Mouse (Mus musculus) layer of hippocampus, adult 2 months (tissue): ENCODE data around the gene Myrf. TPM values are rescaled to one million over a fixed set of nuclear protein-coding genes. Genes with fewer than 3 reads are reported as not detected.

ENCODE experiments used
- DNase-seq, 2 experiments: peaks; one replicate each; pipeline ENCODE4 v3.0.0; 2022; ENCODE audit warnings: low spot score in 2 of 2
- H3K27ac ChIP-seq: fragments of 200-600 bp; 2 replicates; pipeline ENCODE4 v1.8.1; 2022
- H3K4me3 ChIP-seq: fragments of 200-600 bp; 2 replicates; pipeline ENCODE4 v1.8.1; 2022; ENCODE audit warnings: mild to moderate bottlenecking
- CTCF ChIP-seq: fragments of 200-600 bp; conservative IDR thresholded peaks from 2 replicates; pipeline ENCODE4 v1.8.1; 2022; ENCODE audit warnings: antibody characterized with exemption, mild to moderate bottlenecking, moderate library complexity
- long read RNA-seq, 2 experiments: library from polyadenylated mRNA; stranded (forward); transcript quantifications; one replicate each; pipeline ENCODE4 v2.0.0; 2021; ENCODE audit warnings: borderline mapping rate in 2 of 2
- total RNA-seq, 2 experiments: library from RNA; stranded (reverse); gene quantifications; 2 replicates each; pipeline ENCODE4 v1.2.3; 2021

Myrf gene
- total RNA-seq: 10 to 100 TPM; 27.0 to 27.8 TPM
- long read RNA-seq, experiment 1, partial matches to known transcripts: 15 of 23 reads
- long read RNA-seq, experiment 1, other reads (novel, unspliced or antisense): 8 of 23 reads
- long read RNA-seq, experiment 2, full-length matches to known transcripts: 1 of 22 reads
- long read RNA-seq, experiment 2, partial matches to known transcripts: 14 of 22 reads
- long read RNA-seq, experiment 2, other reads (novel, unspliced or antisense): 7 of 22 reads

DNA sequence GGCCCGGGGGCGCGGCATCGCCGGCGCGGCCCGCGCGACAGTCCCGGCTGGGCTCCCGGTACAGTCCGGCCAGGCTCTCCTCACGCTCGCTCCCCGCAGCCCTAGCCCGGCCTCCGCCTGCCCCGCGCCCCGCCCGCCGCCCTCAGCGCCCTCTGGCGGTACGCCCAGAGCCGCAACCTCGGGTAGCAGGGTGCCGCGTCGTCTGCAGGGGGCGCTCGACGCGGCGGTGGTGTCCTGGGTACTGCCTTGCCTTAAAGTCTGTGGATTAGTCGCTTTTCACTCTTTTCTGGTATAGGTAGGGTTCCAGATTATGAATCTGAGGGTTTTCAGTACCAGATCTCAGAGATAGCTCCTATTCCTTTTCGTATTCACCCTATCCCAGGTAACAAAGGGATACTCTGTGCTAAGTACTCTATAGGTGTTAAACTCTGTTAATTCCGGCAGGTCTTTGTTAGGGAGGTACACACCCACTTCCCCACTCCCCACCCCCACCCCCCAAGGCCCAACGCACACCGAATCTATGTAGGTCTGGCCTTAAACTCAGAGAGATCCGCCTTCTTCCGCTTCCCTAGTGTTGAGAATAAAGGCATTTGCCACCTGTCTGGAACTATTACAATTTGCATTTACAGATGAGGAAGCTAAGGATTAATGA is at the start of gene Myrf:
Myrf (minus strand) TSS at position 95 of the 652 bp plus-strand sequence.
- DNase-seq: peak; percentile 56 to 85
- peak within 1 kb of the TSS; percentile 75 for H3K27ac ChIP-seq
- TF ChIP-seq CTCF: peak; percentile 97

GRCm38 (mm10) chr19:10289609-10290150 is 49.1 kb upstream of the Myrf start:
- DNase-seq: no peak
- peak overlapping the region; percentile 96 for H3K27ac ChIP-seq
- TF ChIP-seq CTCF: no peak
- H3K4me3 ChIP-seq: no peak overlapping the region; the same call in 1 of the 2 replicates

More for the DNA sequence above, at the start of gene Myrf:
- peak within 1 kb of the TSS; percentile 53 for H3K4me3 ChIP-seq

GRCm38 (mm10) chr19:10288125-10289040 is 47.8 kb upstream of the Myrf start:
- peak in 1 of 2 experiments; percentile 59 for DNase-seq
- Histone ChIP-seq H3K27ac (peak overlapping the region; percentile 96), H3K4me3 (no peak overlapping the region)
- no peak for TF ChIP-seq CTCF

GRCm38 (mm10) chr19:10286458-10286872 is 45.9 kb upstream of the Myrf start:
- Histone ChIP-seq H3K4me3 (no peak overlapping the region), H3K27ac (peak overlapping the region; percentile 96)
- 0 out of 2 replicates have a peak, but pooled peaks have one; percentile 17 for TF ChIP-seq CTCF
- no peak for DNase-seq

- Histone ChIP-seq H3K27ac (peak overlapping the region; percentile 80), H3K4me3 (no peak overlapping the region)
- TF ChIP-seq CTCF: no peak
- DNase-seq: no peak
These were observed 40.4 kb upstream of the Myrf start for GRCm38 (mm10) chr19:10280771-10281540.

DNA sequence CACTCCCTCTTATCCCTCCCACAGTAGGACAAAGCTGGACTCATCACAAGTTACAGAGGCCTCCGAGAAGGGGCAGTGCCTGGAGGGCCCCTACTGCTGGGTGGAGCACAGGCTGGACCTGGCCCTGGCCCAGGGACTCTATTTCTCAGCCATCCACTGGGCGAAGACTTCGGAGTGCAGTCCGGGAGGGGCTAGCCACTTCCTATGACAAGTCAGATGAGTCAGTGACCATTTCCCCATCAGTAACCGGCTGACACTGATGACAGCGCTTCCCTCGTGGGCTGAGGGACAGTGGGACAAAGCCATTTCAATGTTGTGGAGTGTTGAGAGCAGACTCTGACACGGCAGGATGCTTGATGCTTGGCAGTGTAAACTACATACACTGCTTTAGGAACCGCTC is 39.1 kb upstream of the Myrf start:
- no peak for DNase-seq
- no peak overlapping the region for H3K4me3 ChIP-seq
- no peak for TF ChIP-seq CTCF
- peak overlapping the region; percentile 89; the same call in 1 of the 2 replicates for H3K27ac ChIP-seq

GRCm38 (mm10) chr19:10278669-10279324 is 38.2 kb upstream of the Myrf start:
- no peak for DNase-seq
- Histone ChIP-seq H3K27ac (peak overlapping the region; percentile 89), H3K4me3 (no peak overlapping the region)
- no peak for TF ChIP-seq CTCF

DNA sequence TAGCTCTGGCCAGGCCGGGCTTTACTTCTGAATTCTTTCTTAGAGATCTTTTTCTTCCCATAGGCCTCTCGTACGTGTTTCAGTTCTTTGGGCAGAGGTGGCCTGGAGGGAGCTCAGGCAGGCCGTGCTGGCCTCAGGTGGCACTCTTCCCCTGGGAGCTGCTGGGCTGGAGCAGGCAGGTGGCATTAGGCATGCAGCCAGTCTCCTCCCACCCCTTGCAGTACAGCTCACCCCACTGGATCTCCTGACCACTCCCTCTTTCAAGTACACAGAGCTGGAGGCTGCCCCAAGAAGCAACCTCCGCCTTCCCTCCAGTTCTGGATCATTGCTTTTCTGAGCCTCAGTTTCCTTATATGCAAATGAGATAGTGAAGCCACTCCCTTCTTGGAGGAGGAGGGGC is 37.2 kb upstream of the Myrf start:
- no peak for DNase-seq

DNA sequence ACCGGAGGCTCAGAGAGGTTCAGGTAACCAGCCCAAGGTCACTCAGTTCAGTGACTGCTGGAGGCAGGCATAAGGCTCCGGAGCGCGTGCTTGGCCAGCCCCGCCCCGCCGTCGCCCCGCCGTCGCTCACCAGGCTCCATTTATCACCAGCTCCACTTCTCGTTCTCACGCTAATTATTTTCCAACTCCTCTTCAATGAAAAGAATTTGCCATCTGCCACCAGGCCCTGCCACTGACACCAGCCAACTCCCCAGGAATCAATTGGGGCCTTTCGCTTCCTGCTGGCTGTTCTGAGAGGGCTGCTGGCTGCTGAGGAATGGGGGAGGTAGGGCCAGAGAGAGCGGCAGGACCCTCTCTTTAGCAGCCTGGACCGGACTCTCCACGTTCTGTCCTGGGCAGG is 36.8 kb upstream of the Myrf start:
- TF ChIP-seq CTCF: no peak
- DNase-seq: peak; percentile 69 to 75
- H3K27ac ChIP-seq: peak overlapping the region; percentile 89
- peak overlapping the region; percentile 5; the same call in 1 of the 2 replicates for H3K4me3 ChIP-seq

More for the DNA sequence above, 37.2 kb upstream of the Myrf start:
- no peak for TF ChIP-seq CTCF
- H3K4me3 ChIP-seq: peak overlapping the region; percentile 5; the same call in 1 of the 2 replicates
- peak overlapping the region; percentile 89 for H3K27ac ChIP-seq

GRCm38 (mm10) chr19:10276483-10277144 is 36.1 kb upstream of the Myrf start:
- peak overlapping the region; percentile 5; the same call in 1 of the 2 replicates for H3K4me3 ChIP-seq
- no peak for TF ChIP-seq CTCF
- DNase-seq: peak; percentile 52 to 70
- peak overlapping the region; percentile 89 for H3K27ac ChIP-seq

- Histone ChIP-seq H3K27ac (peak overlapping the region; percentile 82), H3K4me3 (no peak overlapping the region)
- no peak for TF ChIP-seq CTCF
- no peak for DNase-seq
These were observed 33.5 kb upstream of the Myrf start for GRCm38 (mm10) chr19:10274056-10274455.
